In the genomic region with DNA sequence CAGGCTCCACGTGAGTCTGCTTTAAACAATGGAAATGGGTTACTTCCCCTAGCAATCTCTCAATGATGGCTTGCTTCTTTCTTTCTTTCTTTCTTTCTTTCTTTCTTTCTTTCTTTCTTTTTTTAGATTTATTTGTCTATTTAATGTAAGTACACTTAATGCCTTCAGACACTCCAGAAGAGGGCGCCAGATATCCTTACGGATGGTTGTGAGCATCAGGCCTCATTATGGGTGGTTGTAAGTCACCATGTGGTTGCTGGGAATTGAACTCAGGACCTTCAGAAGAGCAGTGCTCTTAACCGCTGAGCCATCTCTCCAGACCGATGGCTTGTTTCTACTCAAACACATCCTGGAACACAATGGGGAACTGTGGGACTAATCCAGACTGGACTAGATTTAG, we compare ENCODE assay signal across 14 mouse cellular contexts. TPM values are rescaled to one million over a fixed set of nuclear protein-coding genes. Genes with fewer than 3 reads are reported as not detected.
DNase-seq lines count a peak whose midpoint lies in the region; ATAC-seq and TF ChIP-seq lines count a peak whose summit lies in the region.
"Had no signal": no experiment of that assay in that cellular context is flagged by ENCODE, and none has a peak within 500 bp of the region (broad histone marks: within the 10 kb centered on the region; RNA-seq: fewer than 3 reads in every experiment).

No protein-coding gene starts in this region.

- H3K36me3 ChIP-seq in lung, embryonic 14.5 days (ENCODE audit: insufficient read depth) = no peaks in the 10 kb centered on the region
- no peaks in the 10 kb centered on the region for H3K36me3 ChIP-seq in E14TG2a.4 (ENCODE audit: insufficient read depth, low read length)
- H3K36me3 ChIP-seq: lung, embryonic 15.5 days; midbrain, embryonic 13.5 days had no signal

- 0 out of 2 replicates have a peak, but pooled peaks cover 3% of the 10 kb centered on the region for H3K27me3 ChIP-seq in lung, embryonic 14.5 days (ENCODE audit: insufficient read depth, low read length)
- peaks cover 10% of the 10 kb centered on the region for H3K27me3 ChIP-seq in E14TG2a.4 (ENCODE audit: insufficient read depth, low read length)
- H3K27me3 ChIP-seq: midbrain, embryonic 13.5 days had no signal

- no peak overlapping the region for H3K9ac ChIP-seq in lung, embryonic 14.5 days
- H3K9ac ChIP-seq: lung, embryonic 15.5 days; midbrain, embryonic 13.5 days had no signal

- TF ChIP-seq CTCF in lung, embryonic 14.5 days (IDR thresholded peaks at IDR 0.05; ENCODE audit: low read depth) = peak; percentile 25; the same call in 1 of the 2 replicates
- peak; percentile 35 for TF ChIP-seq CTCF in E14TG2a.4 (conservative IDR thresholded peaks at IDR 0.05; ENCODE audit: low read length)

- no peak overlapping the region for H3K4me3 ChIP-seq in lung, embryonic 14.5 days (ENCODE audit: low read depth, low read length)
- H3K4me3 ChIP-seq in E14TG2a.4 (replicated peaks; ENCODE audit: low read length) = no peak overlapping the region
- H3K4me3 ChIP-seq: lung, embryonic 15.5 days; midbrain, embryonic 13.5 days had no signal

- no peak overlapping the region for H3K27ac ChIP-seq in lung, embryonic 14.5 days (ENCODE audit: low read depth)
- H3K27ac ChIP-seq: lung, embryonic 15.5 days; midbrain, embryonic 13.5 days had no signal

- intact Hi-C loops in gastrocnemius, postnatal 36 days (cut with DNase I) = no loop called here

- H3K4me1 ChIP-seq in lung, embryonic 14.5 days (ENCODE audit: insufficient read depth) = no peaks in the 10 kb centered on the region
- peaks cover 14% of the 10 kb centered on the region for H3K4me1 ChIP-seq in E14TG2a.4 (replicated peaks; ENCODE audit: low read depth, low read length)
- H3K4me1 ChIP-seq: lung, embryonic 15.5 days had no signal

- ATAC-seq in lung, embryonic 14.5 days (ENCODE audit: insufficient read depth) = no peak
- ATAC-seq: intestine, embryonic 16.5 days had no signal

- 66% methylated on average over 5 of the region's 5 CpGs for WGBS in lung, embryonic 14.5 days

- H3K9me3 ChIP-seq in lung, embryonic 14.5 days (ENCODE audit: low read depth, low read length) = no peaks in the 10 kb centered on the region
- no peaks in the 10 kb centered on the region for H3K9me3 ChIP-seq in E14TG2a.4 (ENCODE audit: low read length)
- H3K9me3 ChIP-seq: lung, embryonic 15.5 days; midbrain, embryonic 13.5 days had no signal

- no peak overlapping the region for H3K4me2 ChIP-seq in lung, embryonic 14.5 days
- H3K4me2 ChIP-seq: heart, embryonic 11.5 days; lung, embryonic 15.5 days; midbrain, embryonic 13.5 days had no signal

- DNase-seq in cerebellum, postnatal 14 days = peak; percentile 33 to 46
- DNase-seq in cerebellum, postnatal 25 days = no peak
- no peak for DNase-seq in lung, embryonic 14.5 days
- no peak for DNase-seq in lung, adult 18-20 months
- DNase-seq in lung, postnatal 36 days = peak; percentile 16
- DNase-seq in gastrocnemius, postnatal 36 days = no peak
- DNase-seq in B cell, adult 2 months = no peak
- DNase-seq: cerebellum, adult 2 months; heart, postnatal 4 days had no signal

RNA-seq across cellular contexts. Expression of gene Cpeb3, which starts 32.8 kb away (rescaled TPM):
- polyA plus RNA-seq in lung, embryonic 14.5 days (2014; fragmentation: Nextera tagmentation; extraction: Ambion mirVana) = 0.63 and 0.95 TPM in 2 replicates
- total RNA-seq in gastrocnemius, postnatal 36 days (2021) = 10 to 100 TPM; 47.6 to 50.2 TPM

RNA-seq across cellular contexts. Expression of gene March5, which starts 33.9 kb away (rescaled TPM):
- 113 and 114 TPM in 2 replicates for polyA plus RNA-seq in lung, embryonic 14.5 days (2014; fragmentation: Nextera tagmentation; extraction: Ambion mirVana)
- total RNA-seq in gastrocnemius, postnatal 36 days (2021) = 10 to 100 TPM; 74.6 to 75.2 TPM

Comparison
In these comparisons a context has a peak if more than half of its experiments do, and no peak if none do; other contexts are left out.
1. DNase-seq: peak in cerebellum, postnatal 14 days (2 of 2) and lung, postnatal 36 days (single experiment); none in cerebellum, postnatal 25 days (0 of 2), lung, embryonic 14.5 days (single experiment), lung, adult 18-20 months (0 of 2), gastrocnemius, postnatal 36 days (0 of 2) and B cell, adult 2 months (0 of 2).